Mouse (Mus musculus) kidney, adult 2 months (tissue): ENCODE data around the gene Gpbar1. TPM values are rescaled to one million over a fixed set of nuclear protein-coding genes. Genes with fewer than 3 reads are reported as not detected.

Source experiments
- DNase-seq: peaks from one replicate; pipeline ENCODE4 v3.0.0; 2021
- H3K27ac ChIP-seq: fragments of 200-500 bp; 2 replicates; pipeline ENCODE4 v1.5.1; 2012; ENCODE audit warnings: low read depth, low read length, control low read depth, inconsistent platforms; ENCODE audit not compliant: insufficient read depth
- H3K27me3 ChIP-seq: fragments of 200-500 bp; replicated peaks from 2 replicates; pipeline ENCODE4 v1.6.1; 2012; ENCODE audit warnings: mild to moderate bottlenecking, moderate library complexity, low read length, inconsistent platforms; ENCODE audit not compliant: control insufficient read depth, insufficient read depth
- H3K36me3 ChIP-seq: fragments of 200-500 bp; 2 replicates; pipeline ENCODE4 v1.6.1; 2012; ENCODE audit warnings: mild to moderate bottlenecking, moderate library complexity, low read length, inconsistent platforms; ENCODE audit not compliant: control insufficient read depth, insufficient read depth
- H3K4me1 ChIP-seq: fragments of 200-500 bp; 2 replicates; pipeline ENCODE4 v1.6.1; 2011; ENCODE audit warnings: low read length; ENCODE audit not compliant: control insufficient read depth, insufficient read depth
- H3K4me3 ChIP-seq: fragments of 200-500 bp; 2 replicates; pipeline ENCODE4 v1.5.1; 2011; ENCODE audit warnings: mild to moderate bottlenecking, low read depth, low read length, control low read depth; ENCODE audit not compliant: insufficient read depth
- CTCF ChIP-seq: fragments of 200-500 bp; conservative IDR thresholded peaks from 2 replicates; pipeline ENCODE4 v1.5.1; 2011; ENCODE audit warnings: low read depth, mild to moderate bottlenecking, control low read depth, low read length, moderate library complexity, mixed read lengths; ENCODE audit not compliant: insufficient read depth, insufficient read length
- POLR2A ChIP-seq: fragments of 200-500 bp; IDR thresholded peaks from one replicate; pipeline ENCODE4 v1.6.1; 2011; ENCODE audit warnings: low read depth, low read length, control low read depth
- WGBS: fragments of 180-500 bp; shearing (Covaris S2); methylation state at CpG from one replicate; pipeline ENCODE4 v1.1.7; 2018; 5-methylcytosine and 5-hydroxymethylcytosine counted together
- polyA plus RNA-seq: library from polyadenylated mRNA; depleted of rRNA; stranded (reverse); fragments of >200 nt; gene quantifications from 2 replicates; pipeline ENCODE4 v1.2.3, GENCODE M21; 2012; rRNA removed

Gpbar1 gene
- polyA plus RNA-seq: 0.20 and 0.48 TPM in 2 replicates

DNA sequence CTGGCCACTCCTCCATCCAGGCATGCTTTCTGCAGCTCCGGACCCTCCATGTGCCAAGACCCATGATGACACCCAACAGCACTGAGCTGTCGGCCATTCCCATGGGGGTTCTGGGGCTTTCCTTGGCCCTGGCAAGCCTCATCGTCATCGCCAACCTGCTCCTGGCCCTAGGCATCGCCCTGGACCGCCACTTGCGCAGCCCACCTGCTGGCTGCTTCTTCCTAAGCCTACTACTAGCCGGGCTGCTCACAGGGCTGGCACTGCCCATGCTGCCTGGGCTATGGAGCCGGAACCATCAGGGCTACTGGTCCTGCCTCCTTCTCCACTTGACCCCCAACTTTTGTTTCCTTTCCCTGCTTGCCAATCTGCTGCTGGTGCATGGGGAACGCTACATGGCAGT lies at the start of gene Gpbar1:
Gene Gpbar1, plus strand, starts transcription at position 13 of the 400 bp plus-strand sequence.
- DNase-seq: no peak
- H3K27me3 ChIP-seq: no peaks in the 10 kb centered on the region
- WGBS: 88% methylated on average over 10 of the region's 10 CpGs
- H3K27ac ChIP-seq: no peak within 1 kb of the TSS
- H3K4me1 ChIP-seq: peaks cover under 1% of the 10 kb centered on the region; the same call in 1 of the 2 replicates
- H3K36me3 ChIP-seq: peaks cover 3% of the 10 kb centered on the region; the same call in 1 of the 2 replicates
- no peak for TF ChIP-seq CTCF
- TF ChIP-seq POLR2A: no peak
- no peak within 1 kb of the TSS for H3K4me3 ChIP-seq

DNA sequence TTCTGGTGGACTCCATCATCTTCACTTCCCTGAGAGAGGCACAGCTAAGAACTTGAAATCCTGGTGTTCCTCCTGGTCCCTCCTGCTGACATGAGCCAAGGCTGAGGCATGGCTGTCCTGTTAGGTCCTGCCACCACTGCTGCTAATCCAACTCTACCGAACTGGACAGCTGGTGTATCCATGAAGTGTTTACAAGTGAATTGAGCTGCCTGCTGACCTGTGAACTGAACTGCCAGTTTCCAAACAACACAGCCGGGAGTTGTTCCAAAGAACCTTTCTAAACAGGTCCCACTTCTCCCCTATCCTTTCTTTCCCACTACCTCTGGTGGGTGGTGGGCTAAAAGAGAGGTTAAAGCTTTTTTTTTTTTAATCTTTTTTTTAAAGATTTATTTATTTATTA lies 48.4 kb upstream of the Gpbar1 start:
- WGBS: 39% methylated on average over 2 of the region's 2 CpGs
- Histone ChIP-seq H3K27me3 (no peaks in the 10 kb centered on the region), H3K27ac (peak overlapping the region; percentile 5; the same call in 1 of the 2 replicates), H3K4me1 (peaks cover 3% of the 10 kb centered on the region; the same call in 1 of the 2 replicates), H3K4me3 (no peak overlapping the region), H3K36me3 (no peaks in the 10 kb centered on the region)
- peak; percentile 53 for DNase-seq
- TF ChIP-seq POLR2A (no peak), CTCF (no peak)

DNA sequence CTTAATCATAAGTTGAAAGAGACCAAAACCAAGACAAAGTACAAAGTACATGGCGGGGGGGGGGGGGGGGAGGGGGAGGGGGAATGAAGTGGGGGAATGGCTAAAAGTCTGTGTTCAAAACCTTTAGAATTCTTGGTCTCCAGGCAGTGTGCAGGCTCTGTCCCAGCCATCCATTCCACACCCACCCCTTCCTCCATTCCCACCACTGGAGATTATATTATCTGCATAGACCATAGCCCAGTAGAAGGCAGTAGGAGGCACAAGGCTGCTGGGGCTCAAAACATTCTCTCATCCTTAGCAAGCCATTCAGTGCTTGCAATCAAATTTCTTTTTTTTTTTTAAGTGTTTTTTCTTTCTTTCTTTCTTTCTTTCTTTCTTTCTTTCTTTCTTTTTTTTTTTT lies 47.4 kb upstream of the Gpbar1 start:
- Histone ChIP-seq H3K36me3 (no peaks in the 10 kb centered on the region), H3K27me3 (no peaks in the 10 kb centered on the region), H3K27ac (peak overlapping the region; percentile 15; the same call in 1 of the 2 replicates), H3K4me3 (no peak overlapping the region), H3K4me1 (peaks cover 3% of the 10 kb centered on the region; the same call in 1 of the 2 replicates)
- WGBS: 57% methylated on average over 1 of the region's 1 CpGs
- TF ChIP-seq CTCF: no peak
- TF ChIP-seq POLR2A: no peak
- no peak for DNase-seq

DNA sequence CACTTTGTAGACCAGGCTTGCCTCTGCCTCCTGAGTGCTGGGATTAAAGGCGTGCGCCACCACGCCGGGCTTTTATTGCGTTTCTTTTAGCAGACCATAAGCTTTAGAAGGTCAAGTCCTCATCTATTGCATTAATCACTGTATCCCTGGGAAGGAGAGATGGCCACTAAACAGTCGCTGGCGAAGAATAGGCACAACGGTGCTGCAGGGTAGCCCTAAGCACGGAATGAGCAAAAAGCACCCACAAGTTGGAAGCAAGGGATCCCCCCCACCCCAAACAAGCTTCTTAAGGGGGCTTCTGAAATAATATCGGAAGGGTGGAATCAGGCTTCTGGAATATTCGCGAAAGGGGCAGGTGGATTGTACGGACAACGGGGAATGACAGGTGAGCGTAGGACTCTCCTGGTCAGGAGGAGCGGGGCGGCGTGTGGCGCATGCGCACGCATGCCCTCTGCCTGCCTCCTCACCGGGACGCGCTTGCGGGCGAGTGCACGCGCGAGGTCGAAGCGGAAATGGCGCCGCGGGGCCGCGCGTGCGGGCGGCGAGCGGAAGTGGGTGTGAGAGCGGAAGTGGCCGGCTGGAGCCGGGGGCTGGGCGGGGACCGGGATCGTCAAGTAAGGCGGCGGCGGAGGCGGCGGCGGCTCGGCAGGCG lies 42.3 kb upstream of the Gpbar1 start, which contains the start of gene Arpc2:
Gene Arpc2, plus strand, starts transcription at position 147 of the 652 bp plus-strand sequence.
- 2% methylated on average over 51 of the region's 55 CpGs for WGBS
- Histone ChIP-seq H3K27me3 (no peaks in the 10 kb centered on the region), H3K27ac (peak within 1 kb of the TSS; percentile 80), H3K4me3 (peak within 1 kb of the TSS; percentile 83), H3K36me3 (no peaks in the 10 kb centered on the region), H3K4me1 (peaks cover 9% of the 10 kb centered on the region; the same call in 1 of the 2 replicates)
- peak; percentile 96 for TF ChIP-seq POLR2A
- TF ChIP-seq CTCF: no peak
- DNase-seq: peak; percentile 98

DNA sequence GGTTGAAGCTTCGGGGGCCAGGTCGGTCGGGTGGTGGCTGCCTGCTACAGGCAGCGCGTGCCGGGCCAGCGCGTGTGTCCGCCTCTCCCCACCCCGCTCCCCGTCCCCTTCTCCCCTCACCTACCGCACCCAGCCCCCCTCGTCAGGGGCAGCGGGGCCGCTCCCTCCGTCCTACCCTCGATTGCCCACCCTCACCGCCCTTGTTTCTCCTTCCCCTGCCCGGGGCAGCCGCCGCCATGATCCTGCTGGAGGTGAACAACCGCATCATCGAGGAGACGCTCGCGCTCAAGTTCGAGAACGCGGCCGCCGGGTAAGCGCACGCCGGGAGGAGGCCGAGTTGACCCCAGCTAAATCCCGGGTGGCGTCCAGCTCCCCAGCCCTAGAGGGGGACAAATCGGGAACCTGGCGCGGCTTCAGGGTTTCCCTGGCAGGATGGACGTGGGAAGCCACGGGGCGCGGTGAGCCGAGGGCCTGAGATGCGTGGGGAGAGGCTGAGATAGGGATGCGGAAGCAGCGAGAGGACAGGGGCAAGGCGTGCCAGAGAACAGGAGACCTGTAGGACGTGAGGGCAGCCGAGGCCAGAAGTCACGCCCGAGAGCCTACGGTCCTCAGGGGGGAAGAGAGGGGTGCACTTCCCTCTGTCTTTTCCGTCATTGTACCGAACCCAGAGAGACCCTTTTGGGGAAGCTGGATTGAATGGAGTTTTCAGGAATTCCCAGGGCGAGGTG lies 41.6 kb upstream of the Gpbar1 start:
- WGBS: under 1% methylated on average over 57 of the region's 57 CpGs
- DNase-seq: peak; percentile 53
- Histone ChIP-seq H3K36me3 (no peaks in the 10 kb centered on the region), H3K27ac (peak overlapping the region; percentile 79), H3K4me3 (peak overlapping the region; percentile 83), H3K4me1 (peaks cover 8% of the 10 kb centered on the region; the same call in 1 of the 2 replicates), H3K27me3 (no peaks in the 10 kb centered on the region)
- TF ChIP-seq POLR2A: no peak
- no peak for TF ChIP-seq CTCF

DNA sequence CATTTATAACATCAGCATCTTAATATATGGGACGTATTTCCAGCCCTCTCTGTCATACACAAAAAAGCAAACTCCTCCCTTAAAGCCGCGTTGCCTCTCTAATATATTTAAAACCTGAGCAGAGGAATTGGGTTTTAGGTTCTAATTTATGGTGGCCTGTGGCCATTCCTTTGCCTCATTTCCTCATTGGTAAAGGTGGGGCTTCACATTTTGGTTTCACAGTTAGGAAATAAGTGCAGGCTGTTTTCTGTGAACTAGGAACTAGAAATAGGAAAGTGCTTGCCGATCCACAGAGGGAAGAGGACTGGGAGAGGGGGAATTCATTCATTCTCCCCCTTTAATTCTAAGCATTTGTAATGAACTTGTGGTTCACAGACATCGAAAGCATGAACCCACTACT lies 40.7 kb upstream of the Gpbar1 start:
- H3K36me3 ChIP-seq: no peaks in the 10 kb centered on the region
- 11% methylated on average over 5 of the region's 5 CpGs for WGBS
- no peaks in the 10 kb centered on the region for H3K27me3 ChIP-seq
- no peak for DNase-seq
- H3K27ac ChIP-seq: no peak overlapping the region
- H3K4me1 ChIP-seq: peaks cover 8% of the 10 kb centered on the region; the same call in 1 of the 2 replicates
- TF ChIP-seq CTCF (no peak), POLR2A (no peak)
- H3K4me3 ChIP-seq: no peak overlapping the region

DNA sequence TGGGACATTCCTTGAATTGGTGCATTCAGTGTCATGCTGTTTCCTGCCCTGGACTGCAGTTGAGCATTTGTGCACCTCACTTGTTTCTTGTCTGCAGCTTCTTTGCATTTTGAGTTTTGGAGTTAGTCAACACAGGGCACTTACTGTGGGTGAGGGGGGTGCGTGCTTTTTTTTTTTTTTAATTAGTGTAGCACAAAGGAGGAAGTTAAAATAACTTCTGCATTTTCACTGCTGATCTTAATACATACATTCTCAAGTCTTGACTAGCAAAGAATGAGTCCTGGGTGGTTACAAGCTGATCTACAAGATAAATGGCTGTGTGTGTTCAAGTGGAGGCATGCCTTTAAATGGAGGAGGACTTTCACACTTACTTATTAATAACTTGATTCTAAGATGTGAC lies 40.2 kb upstream of the Gpbar1 start:
- H3K4me1 ChIP-seq: peaks cover 8% of the 10 kb centered on the region; the same call in 1 of the 2 replicates
- H3K27ac ChIP-seq: no peak overlapping the region
- H3K36me3 ChIP-seq: no peaks in the 10 kb centered on the region
- WGBS: 31% methylated on average over 1 of the region's 1 CpGs
- no peaks in the 10 kb centered on the region for H3K27me3 ChIP-seq
- TF ChIP-seq CTCF: no peak
- no peak for TF ChIP-seq POLR2A
- DNase-seq: no peak
- peak overlapping the region; percentile 22; the same call in 1 of the 2 replicates for H3K4me3 ChIP-seq
